Mouse (Mus musculus): ENCODE data around the gene Serpinf2.
"Not testable (repeated sequence)": the region's sequence is repeated elsewhere in the genome, so short reads cannot be mapped to it uniquely, and the experiment has no call there.

Gene Serpinf2

DNA sequence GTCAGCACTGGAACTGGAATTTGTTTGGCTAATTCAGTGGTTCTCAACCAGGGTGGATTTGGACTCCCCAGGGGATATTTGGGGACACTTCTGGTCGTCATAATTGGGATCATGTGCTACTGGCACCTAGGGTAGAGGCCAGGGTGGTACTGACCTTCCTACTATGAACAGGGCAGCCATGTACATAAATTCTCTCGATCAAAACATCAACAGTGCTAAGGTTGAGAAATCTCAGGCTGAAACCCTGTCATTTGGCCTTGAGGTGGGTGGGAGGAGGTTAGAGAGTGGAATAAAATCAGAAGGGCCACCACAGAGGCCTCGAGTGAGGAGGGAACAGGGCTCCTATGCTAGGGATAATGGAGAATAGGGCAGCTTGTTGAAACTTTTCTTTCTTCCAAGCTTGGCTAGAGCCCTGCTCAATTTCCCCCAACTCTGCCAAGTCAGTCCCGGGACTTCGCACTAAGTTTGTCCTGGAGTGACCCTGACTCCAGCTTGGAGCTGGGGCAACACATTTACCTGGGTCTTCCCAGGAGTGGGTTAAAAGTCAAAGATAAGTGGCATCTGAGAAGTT, 19.8 kb upstream of the Serpinf2 start:
- DNase-seq (ENCODE audit: low read depth, low spot score), result no peak

DNA sequence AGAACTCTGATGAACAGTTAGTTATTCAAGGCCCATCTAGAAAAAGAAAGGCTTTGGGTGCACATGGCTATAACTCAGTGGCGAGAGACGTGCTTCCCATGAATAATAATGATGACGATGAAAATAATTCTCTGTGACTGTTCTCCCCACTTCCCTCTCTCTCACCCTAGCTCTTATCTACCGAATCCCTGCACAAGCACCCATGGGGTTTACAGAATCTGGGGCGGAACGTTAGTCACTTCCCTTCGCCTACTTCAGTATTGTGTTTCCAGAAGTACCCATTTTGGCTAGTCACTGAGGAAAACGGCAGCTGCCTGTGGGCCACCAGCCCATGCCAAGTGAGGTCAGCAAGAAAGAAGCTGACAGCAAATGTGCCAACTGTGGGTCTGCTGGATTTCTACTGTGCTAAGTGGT, 19.2 kb upstream of the Serpinf2 start:
- DNase-seq (ENCODE audit: low read depth, low spot score), result peak; percentile 61

DNA sequence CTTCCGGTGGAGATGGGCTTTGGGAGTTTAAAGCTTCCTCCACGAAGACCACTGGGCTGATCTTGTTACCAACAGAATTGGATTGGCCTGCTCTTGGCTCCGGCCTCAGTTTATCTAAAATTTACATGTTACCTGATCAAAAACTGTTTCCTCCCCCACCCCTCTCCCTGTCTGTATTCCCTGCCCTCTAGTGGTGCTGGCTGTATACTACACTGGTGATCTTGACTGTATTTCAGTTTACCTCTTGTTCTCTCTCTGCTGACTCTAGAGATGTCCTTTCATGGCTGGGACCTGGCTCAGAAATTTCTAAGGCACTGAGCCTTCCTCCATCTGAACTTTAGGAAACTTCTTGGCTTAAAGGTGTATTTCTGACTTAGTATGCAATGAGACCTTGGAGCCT, 18.8 kb upstream of the Serpinf2 start:
- peak; percentile 79 for DNase-seq (ENCODE audit: low read depth, low spot score)

DNA sequence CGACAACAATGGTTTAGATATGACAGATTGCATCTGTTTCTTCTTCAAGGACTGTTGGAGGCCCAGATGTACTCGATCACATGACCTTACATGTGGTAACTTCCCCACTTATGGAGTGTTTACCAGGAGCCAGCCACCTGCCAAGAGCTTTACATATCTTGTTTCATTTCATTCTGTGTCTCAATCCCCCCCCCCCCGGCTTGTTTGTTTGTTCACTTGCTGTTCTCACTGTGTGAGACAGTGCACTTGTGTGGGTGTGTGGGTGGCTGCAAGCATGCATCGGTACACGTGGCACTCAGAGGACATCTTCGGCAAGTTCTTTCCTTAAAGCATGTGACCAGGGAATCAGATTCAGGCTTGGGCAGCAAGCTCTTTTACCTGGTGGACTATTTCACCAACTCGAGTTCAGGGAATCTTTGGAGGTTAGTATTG, 17.1 kb upstream of the Serpinf2 start:
- no peak for DNase-seq (ENCODE audit: low read depth, low spot score)

DNA sequence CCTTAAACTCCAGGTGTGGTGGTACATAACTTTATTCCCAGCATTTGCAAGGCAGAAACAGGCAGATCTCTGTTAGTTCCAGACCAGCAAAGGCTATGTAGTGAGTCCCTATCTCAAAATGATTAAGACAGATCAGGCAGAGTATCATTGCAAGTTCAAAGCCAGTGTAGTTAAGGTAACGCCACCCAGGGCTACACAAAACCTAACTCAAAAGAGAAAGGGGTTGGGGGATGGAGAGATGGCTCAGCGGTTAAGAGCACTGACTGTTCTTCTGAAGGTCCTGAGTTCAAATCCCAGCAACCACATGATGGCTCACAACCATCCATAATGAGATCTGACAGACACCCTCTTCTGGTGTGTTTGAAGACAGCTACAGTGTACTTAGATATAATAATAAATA, 16.6 kb upstream of the Serpinf2 start:
- DNase-seq (ENCODE audit: low read depth, low spot score), result not testable (repeated sequence)

DNA sequence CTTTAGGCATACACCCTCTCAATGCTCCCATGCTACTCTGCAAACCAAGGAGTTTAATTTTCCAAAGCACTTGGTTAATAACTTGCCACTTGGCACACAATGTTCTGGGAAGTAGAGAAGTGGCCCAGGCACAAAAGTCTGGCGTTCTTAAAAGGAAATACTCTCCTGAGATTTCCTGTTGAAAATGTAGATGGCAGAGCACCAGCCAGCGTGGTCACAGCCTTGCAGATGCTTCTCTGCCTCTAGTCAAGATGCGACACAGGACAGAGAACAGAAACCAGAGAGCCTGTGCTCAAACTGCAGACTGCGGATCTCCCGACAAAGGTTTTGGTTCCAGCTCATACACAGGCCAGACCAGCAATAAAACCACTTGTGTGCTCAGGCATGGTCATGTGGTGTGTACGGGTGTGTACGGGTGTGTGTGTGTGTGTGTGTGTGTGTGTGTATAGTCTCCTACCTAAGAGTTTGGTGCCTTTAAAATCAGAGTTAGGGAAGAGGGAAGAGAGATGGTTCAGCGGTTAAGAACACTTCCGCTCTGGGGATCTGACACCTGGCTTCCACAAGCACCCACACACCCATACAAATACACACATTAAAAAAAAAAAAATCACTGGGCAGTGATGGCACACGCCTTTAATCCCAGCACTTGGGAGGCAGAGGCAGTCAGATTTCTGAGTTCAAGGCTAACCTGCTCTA, 15.8 kb upstream of the Serpinf2 start:
- DNase-seq (ENCODE audit: low read depth, low spot score), result peak; percentile 40

DNA sequence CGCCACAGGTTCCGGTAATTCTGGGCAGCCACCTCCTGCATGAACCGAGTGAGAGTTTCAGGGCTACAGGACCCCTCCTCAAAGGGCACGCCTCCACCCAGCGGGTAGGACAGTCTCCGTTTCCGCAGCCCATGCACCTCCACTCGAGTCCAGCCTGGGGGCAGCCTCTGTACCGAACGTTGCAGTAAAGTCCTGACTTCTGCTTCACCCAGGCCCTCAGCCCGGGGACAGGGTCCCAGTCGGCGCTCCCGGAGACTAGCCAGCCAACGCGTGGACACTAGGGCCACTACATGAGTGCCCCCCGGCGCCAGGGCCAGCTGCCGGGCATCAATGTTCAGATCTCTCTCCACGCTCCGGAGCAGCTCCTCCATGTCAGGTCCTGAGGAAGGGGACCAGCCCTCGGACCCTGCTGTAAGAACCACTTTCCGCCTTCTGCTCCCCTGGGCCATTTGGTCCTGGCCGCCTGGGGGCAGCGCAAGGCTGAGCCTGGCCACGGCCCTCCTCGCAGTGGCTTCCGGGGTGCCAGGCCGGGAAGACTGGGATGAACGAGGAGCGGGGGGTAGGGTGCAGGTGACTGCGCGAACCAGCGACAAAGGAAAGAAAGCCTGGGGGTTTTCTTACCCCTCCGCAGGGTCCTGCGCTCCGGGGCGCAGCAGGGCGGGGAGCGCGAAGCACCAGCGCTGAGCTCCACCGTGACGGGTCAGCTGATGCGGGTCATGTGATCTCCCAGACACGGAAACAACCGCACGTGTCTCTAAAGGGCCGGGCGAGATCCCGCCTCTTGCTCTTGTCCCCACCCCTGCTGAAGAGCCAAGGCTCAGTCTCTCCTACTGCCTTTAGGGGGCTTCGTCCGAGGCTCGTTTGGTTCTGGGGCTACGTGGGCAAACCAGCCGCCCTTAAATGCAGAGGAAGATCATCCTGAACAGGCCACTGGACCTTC, 14.9 kb upstream of the Serpinf2 start, which contains the start of gene Wdr81:
Gene Wdr81, minus strand, starts transcription at position 727 of the 940 bp plus-strand sequence.
- peak; percentile 96 for DNase-seq (ENCODE audit: low read depth, low spot score)

DNA sequence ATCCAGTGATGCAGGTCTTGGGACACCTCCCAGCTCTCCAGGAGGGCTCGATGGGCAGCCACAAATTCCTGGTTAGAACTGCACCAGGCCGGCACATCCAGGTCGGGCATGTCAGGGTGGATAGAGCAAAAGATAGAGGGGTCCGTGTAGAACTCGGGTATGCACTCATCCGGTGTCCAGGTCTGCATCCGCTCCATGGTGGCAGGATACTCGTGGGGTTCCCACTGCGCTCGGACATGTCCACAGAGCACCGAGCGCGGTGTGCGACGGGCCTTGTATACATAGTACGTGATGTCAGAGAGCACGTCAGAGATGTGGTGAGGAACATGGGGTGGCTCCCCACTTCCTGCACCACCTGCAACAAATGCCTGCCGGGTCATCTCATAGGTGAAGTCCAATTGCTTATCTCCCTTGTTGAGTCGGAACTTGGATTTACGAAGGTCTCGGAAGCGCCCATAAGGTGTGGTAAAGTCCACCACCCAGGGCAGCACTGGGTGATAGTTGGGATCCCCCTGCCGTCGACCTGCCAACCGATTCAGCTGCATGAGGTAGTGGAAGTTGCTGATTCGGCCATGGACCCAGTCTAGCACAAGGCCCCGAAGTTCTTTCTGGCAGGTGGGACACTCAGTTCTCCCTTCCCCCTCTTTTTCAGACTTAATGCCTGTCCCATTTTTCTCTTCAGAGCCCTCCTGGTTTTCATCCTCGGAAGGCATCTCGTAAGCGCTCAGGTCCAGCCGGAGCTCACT, 13.6 kb upstream of the Serpinf2 start:
- DNase-seq (ENCODE audit: low read depth, low spot score), result no peak

DNA sequence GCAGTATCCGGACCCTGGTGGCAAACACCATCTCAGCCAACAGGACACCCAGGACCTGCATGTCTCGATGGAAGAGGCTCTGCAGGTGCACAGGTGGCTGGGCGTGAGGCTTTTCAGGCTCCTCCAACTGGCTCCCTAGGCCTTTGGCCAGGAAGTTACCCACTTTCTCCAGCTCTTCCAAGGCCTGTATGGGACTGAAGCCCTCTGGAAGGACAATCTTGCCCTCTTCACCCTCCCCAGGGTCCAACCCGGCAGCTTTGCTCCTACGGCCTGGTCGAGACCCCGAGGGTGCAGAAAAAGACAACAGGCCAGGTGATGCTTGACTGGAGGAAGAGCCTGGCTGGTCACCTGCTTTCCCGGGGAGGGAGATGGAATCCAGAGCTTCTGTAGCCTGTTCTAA, 12.7 kb upstream of the Serpinf2 start:
- no peak for DNase-seq (ENCODE audit: low read depth, low spot score)

DNA sequence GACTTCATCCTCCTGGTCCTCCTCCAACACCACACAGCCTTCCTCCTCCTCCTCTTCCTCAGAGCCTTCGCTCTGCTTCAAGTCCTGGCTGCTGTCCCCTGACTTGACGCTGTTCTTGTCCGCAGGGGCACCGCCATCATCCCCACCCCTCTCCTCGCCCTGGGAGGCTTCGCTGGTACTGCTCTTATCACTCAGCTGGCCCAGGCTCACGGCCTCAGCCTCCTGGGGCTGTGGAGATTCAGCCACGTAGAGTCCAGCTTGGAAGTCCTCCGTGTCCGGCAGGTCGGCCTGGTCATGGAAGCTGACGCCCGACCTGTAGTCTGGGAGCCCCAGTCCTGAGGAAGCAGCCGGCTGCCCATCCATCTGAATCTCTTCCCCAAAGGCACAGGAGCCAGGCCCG, 11.5 kb upstream of the Serpinf2 start:
- DNase-seq (ENCODE audit: low read depth, low spot score), result no peak

DNA sequence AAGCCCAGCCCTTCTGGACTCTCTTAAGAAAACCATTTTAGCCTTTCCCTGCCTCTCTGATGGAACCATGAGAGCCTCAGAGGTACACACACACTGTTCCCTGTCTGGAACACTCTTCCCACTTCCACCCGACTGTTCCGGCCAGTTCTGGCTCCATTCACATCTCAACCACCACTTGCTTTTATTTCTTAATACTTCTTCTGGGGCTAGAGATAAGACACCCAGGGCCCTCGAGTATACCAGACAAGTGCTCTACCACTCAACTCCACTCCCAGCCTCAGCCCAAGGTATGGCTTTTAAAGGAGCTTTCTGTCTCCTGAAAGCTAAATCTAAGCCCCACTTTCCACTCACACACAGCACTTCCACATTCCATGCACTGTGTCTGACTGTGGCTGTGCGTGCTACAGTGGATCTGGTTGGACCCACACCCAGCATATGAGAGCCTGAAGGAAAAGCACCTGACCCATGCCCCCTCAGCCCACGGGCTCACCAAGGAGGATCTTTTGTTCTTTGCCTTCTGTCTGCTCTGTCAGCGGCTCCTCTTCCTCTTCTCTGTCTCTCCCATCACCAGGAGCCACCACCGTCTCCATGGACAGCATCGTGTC, 11.0 kb upstream of the Serpinf2 start:
- DNase-seq (ENCODE audit: low read depth, low spot score), result no peak

DNA sequence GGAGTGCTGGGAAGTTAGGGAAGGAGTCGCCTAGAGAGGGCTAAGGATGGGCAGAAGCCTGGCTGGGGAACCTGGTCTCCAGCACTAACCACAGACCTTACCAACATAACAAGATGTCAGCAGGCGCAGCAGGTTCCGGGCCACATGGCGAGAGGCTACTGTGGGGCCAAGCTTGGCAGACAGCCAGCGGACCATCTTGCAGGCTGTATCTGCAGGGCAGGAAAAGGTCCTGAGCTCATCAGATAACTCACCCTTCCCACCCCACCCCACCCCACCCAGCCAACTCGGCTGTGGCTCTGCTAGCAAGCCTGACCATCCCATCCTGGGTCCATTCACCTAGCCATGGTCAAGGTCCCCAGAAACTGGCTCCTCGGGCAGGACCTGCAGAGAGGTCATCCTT, 10.3 kb upstream of the Serpinf2 start:
- no peak for DNase-seq (ENCODE audit: low read depth, low spot score)

DNA sequence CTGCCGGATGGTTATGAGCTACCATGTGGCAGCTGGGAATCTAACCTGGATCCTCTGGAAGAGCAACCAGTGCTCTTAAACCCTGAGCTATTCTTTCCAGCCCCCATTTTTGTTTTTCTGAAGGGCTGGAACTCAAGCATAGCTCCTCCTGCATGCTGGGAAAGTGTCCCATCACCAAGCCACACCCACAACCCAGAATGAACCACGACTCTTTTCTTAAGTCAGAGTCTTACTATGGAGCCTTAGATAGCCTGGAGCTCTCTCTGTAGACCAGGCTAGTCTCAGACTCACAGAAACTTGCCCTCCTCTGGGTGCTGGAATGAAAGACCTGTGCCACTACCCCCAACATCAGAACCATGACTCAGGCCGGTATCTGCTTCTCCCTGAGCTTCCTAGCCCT, 9.2 kb upstream of the Serpinf2 start:
- DNase-seq (ENCODE audit: low read depth, low spot score), result no peak

DNA sequence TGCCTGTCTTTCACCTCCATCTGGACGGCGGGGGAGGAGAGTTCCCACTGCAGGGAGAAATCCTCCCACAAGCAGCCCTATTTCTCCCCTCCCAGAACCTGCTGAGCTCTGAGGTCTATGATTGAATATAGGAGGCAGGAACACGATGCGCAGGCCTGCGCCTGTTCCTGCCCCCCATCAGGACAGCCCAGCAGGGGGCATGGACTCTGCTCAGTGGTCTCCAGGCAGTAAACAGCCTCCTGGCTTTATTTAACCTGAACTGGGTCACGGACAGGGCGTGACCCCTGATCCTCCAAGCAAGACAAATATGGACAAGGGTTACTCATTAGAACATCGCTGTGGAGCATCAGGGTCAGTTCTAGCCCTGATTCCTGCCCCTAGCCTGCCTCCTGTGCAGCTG, 4.3 kb upstream of the Serpinf2 start:
- DNase-seq (ENCODE audit: low read depth, low spot score), result no peak

DNA sequence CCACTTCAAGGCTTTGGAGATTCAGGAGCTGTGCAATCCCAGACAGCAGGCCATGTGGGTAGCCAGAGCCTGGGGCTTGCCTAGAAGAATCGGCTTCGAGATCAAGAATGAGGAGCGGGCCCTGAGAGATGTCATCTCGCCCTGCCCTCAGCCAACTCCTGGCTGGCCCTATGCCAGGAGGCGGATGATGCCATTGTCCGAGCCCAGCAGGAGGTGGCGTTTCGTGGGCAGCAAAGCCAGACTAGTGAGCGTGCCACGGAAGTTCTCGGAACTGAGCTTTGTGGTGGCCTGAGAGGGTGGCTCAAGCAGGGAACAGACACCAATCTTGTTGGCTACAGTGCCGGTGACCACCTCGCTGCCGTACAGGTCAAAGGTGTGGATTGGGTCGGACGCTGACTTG, 2.2 kb upstream of the Serpinf2 start:
- no peak for DNase-seq (ENCODE audit: low read depth, low spot score)

DNA sequence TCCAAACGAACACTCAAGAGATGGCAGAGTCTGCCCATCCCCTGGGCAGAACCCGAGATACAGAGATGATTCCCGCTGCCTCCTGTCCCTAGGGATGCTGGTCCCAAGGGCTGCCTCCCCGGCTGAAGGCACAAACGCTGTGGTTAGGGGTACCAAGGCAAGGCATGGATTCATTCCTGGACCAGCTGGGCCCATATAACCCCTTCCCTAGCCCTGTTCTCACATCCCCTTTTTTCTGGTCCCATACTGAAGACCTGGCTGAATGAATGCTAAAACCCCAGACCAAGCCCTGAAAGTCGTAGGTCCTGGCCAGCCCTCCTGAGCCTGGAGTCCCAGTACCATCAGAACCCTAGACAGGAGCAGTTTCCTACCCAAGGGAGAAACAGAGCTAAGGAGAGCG, 1.6 kb upstream of the Serpinf2 start:
- DNase-seq (ENCODE audit: low read depth, low spot score), result no peak

DNA sequence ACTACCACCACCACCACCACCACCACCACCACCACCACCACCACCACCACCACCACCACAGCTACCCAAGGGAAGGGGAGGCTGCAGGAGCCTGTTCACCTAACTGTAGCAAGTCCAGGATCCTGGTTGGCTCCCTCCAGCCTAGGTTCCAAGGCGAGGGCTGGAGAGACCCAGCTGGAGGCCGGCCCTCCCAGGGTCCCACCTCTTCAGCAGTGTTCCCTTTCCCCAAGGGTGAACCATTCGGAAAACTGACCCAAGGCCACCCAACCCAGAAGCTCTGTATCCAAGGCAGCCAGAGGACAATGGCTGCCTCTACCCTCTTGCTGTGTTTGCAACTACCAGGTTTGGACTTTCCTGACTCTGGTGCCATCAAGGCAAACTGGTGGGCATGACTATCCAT, 560 bp upstream of the Serpinf2 start:
- DNase-seq (ENCODE audit: low read depth, low spot score), result no peak

DNA sequence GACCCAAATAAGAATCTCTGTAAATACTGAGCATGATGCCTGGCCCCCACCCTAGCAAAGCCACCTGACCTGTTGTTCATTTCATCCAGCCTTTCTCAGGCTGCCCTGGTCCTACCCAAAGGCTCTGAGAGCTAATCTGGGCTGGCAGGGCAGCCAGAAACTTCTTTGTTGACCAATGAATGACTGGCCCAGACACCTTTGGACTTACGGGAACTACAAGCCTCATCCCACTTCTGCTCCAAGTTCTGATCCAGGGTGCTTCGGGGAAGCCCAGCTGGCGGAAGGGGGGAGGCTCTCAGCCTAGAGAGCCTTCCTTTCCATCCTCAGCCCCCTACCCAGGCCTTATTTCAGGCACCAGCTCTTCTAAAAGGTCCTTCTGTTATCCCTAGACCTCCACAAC, 587 bp downstream of the Serpinf2 start:
- DNase-seq (ENCODE audit: low read depth, low spot score), result no peak

DNA sequence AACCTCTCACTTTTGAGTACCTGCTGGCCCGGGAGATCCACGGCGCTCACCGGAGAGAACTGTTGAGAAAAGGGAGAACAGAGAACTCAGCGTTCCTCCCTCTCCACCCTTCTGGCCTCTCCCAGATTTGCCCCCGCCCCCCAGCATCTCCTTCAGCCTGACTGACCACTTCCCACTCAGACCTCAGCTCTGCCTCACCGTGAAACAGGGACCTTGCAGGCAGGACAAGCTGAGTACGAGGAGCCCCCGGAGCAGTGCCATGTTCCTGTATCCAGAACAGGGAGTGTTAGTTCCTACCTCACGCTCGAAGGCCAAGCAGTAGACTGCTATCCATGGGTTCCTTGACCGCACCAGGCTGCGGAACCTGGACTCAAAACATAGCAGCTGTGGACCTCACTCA, 1.2 kb downstream of the Serpinf2 start:
- DNase-seq (ENCODE audit: low read depth, low spot score), result no peak

DNA sequence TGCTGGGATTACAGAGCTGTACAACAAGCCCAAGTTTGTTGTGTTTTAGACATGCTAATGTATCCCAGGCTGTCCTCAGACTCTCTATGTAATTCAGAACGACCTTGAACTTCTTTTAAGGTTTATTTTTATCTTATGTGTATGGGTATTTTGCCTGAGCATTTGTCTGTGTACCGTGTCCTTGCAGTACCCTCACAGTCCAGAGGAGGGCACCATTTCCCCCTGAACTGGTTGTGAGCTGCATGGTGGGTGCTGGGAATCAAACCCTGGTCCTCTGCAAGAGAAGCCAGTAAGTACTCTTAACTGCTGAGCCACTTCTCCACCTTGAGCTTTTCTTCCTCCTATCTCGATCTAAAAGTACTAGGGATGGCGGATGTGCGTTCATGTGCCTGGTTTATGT, 5.3 kb downstream of the Serpinf2 start:
- no peak for DNase-seq (ENCODE audit: low read depth, low spot score)

DNA sequence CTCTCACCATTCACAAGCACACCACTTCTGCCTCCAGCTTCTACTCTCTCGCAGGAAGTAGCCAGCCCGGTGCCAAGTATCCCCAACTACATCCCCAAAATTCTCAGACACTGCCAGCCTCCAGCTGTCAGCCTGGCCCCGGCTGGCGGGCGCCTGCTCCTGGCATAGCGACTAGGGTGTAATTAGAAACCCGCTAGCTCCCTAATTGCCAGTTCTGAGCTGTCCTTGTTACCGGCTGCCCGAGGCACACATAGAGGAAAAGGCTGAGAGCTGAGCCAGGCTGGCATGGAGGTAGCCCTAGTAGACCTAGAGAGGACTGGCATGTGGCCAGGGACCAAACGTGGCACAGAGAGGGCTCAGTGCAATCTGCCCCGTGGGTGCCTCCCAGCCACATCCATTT, 8.1 kb downstream of the Serpinf2 start:
- DNase-seq (ENCODE audit: low read depth, low spot score), result peak; percentile 81

Data from brain, adult 2 months (tissue).